Mouse (Mus musculus) heart, adult 2 months (tissue): Measurements from ENCODE around the gene Nthl1. TPM values are rescaled to one million over a fixed set of nuclear protein-coding genes. Genes with fewer than 3 reads are reported as not detected.
A peak's percentile ranks its signal among the peaks of the same experiment; 100 is the strongest.

Experiments used
- DNase-seq, 2 experiments: peaks; one replicate each; pipeline ENCODE4 v3.0.0; 2021
- H3K27ac ChIP-seq: fragments of 200-600 bp; 2 replicates; pipeline ENCODE4 v1.8.1; 2022
- H3K27me3 ChIP-seq: fragments of 200-500 bp; 2 replicates; pipeline ENCODE4 v1.6.1; 2012; ENCODE audit warnings: mild to moderate bottlenecking, low read length, inconsistent platforms, mixed read lengths; ENCODE audit not compliant: control insufficient read depth, insufficient read depth
- H3K36me3 ChIP-seq: fragments of 200-500 bp; 2 replicates; pipeline ENCODE4 v1.6.1; 2012; ENCODE audit warnings: low read length, inconsistent platforms; ENCODE audit not compliant: control insufficient read depth, insufficient read depth
- H3K4me1 ChIP-seq: fragments of 200-500 bp; 2 replicates; pipeline ENCODE4 v1.6.1; 2011; ENCODE audit warnings: low read length; ENCODE audit not compliant: control insufficient read depth, insufficient read depth
- H3K4me3 ChIP-seq: fragments of 200-600 bp; 2 replicates; pipeline ENCODE4 v1.8.1; 2022
- H3K79me2 ChIP-seq: fragments of 200-500 bp; replicated peaks from 2 replicates; pipeline ENCODE4 v1.6.1; 2012; ENCODE audit warnings: mild to moderate bottlenecking, inconsistent platforms, low read length, moderate library complexity, mixed read lengths; ENCODE audit not compliant: control insufficient read depth, insufficient read depth
- H3K9ac ChIP-seq: fragments of 200-500 bp; 2 replicates; pipeline ENCODE4 v1.6.1; 2012; ENCODE audit warnings: low read depth, mild to moderate bottlenecking, control low read depth, inconsistent platforms, low read length, mixed read lengths
- CTCF ChIP-seq: fragments of 200-600 bp; IDR thresholded peaks from 2 replicates; pipeline ENCODE4 v1.8.1; 2022; ENCODE audit warnings: antibody characterized with exemption, mild to moderate bottlenecking, moderate library complexity
- EP300 ChIP-seq: fragments of 200-500 bp; IDR thresholded peaks from 2 replicates; pipeline ENCODE4 v1.6.1; 2011; ENCODE audit warnings: low read depth, low read length, control low read depth; ENCODE audit not compliant: insufficient read depth
- POLR2A ChIP-seq: fragments of 200-500 bp; IDR thresholded peaks from 2 replicates; pipeline ENCODE4 v1.6.1; 2011; ENCODE audit warnings: mild to moderate bottlenecking, low read depth, low read length, control low read depth; ENCODE audit not compliant: insufficient read depth
- WGBS: fragments of 180-500 bp; shearing (Covaris S2); methylation state at CpG from one replicate; pipeline ENCODE4 v1.1.7; 2018; 5-methylcytosine and 5-hydroxymethylcytosine counted together
- intact Hi-C: fragments of 180-260 bp; cut with DNase I; formaldehyde crosslinking; loops from one replicate; pipeline ENCODE4 v1.15.1; 2025
- microRNA-seq, 2 experiments: library from miRNA; unstranded; fragments of <30 nt; microRNA quantifications; one replicate each; pipeline ENCODE4 v1.2.0; 2021
- polyA plus RNA-seq: library from polyadenylated mRNA; depleted of rRNA; stranded (reverse); fragments of >200 nt; gene quantifications from 2 replicates; pipeline ENCODE4 v1.2.3, GENCODE M21; 2012; rRNA removed
- total RNA-seq, 2 experiments: library from RNA; stranded (reverse); gene quantifications; 2 replicates each; pipeline ENCODE4 v1.2.3; 2021

Nthl1 gene
- total and polyA plus RNA-seq, 3 experiments, result 2.9 to 7.0 (median 3.4) TPM

GRCm38 (mm10) chr17:24676877-24677276, 44.4 kb downstream of the Nthl1 start:
- H3K36me3 ChIP-seq, result no peaks in the 10 kb centered on the region
- intact Hi-C loops, result loop anchor here (2.0 kb wide), 1 partner anchor 18 kb away; no protein-coding TSS in a partner anchor

GRCm38 (mm10) chr17:24677500-24678080, 45.1 kb downstream of the Nthl1 start:
- WGBS, result 92% methylated on average over 24 of the region's 24 CpGs
- no peaks in the 10 kb centered on the region for H3K36me3 ChIP-seq
- H3K79me2 ChIP-seq, result peaks cover 1% of the 10 kb centered on the region; the same call in 1 of the 2 replicates
- H3K9ac ChIP-seq, result no peak overlapping the region
- H3K27ac ChIP-seq, result no peak overlapping the region
- DNase-seq, result no peak
- intact Hi-C loops, result loop anchor here (2.0 kb wide), 1 partner anchor 17 kb away; no protein-coding TSS in a partner anchor
- TF ChIP-seq EP300 (no peak), CTCF (no peak), POLR2A (no peak)
- H3K4me3 ChIP-seq, result no peak overlapping the region
- peaks cover 3% of the 10 kb centered on the region for H3K4me1 ChIP-seq
- no peaks in the 10 kb centered on the region for H3K27me3 ChIP-seq

More at GRCm38 (mm10) chr17:24676877-24677276, 44.4 kb downstream of the Nthl1 start:
- DNase-seq, result no peak
- H3K79me2 ChIP-seq, result peaks cover 1% of the 10 kb centered on the region; the same call in 1 of the 2 replicates
- TF ChIP-seq POLR2A, result no peak
- TF ChIP-seq CTCF, result no peak
- no peak for TF ChIP-seq EP300
- H3K4me3 ChIP-seq, result no peak overlapping the region
- H3K4me1 ChIP-seq, result peaks cover 8% of the 10 kb centered on the region
- no peak overlapping the region for H3K9ac ChIP-seq
- WGBS, result 98% methylated on average over 5 of the region's 5 CpGs
- H3K27ac ChIP-seq, result no peak overlapping the region
- H3K27me3 ChIP-seq, result no peaks in the 10 kb centered on the region

GRCm38 (mm10) chr17:24686514-24686913, 54.0 kb downstream of the Nthl1 start:
- no peak for DNase-seq

GRCm38 (mm10) chr17:24687146-24687595, 54.7 kb downstream of the Nthl1 start:
- H3K9ac ChIP-seq, result peak overlapping the region; percentile 43
- TF ChIP-seq POLR2A, result no peak
- TF ChIP-seq EP300, result no peak
- no peak for TF ChIP-seq CTCF
- DNase-seq, result peak; percentile 58 to 68

More at GRCm38 (mm10) chr17:24686514-24686913, 54.0 kb downstream of the Nthl1 start:
- WGBS, result 43% methylated on average over 16 of the region's 16 CpGs
- H3K27ac ChIP-seq, result no peak overlapping the region
- H3K9ac ChIP-seq, result no peak overlapping the region
- H3K4me1 ChIP-seq, result no peaks in the 10 kb centered on the region
- no peaks in the 10 kb centered on the region for H3K36me3 ChIP-seq
- TF ChIP-seq CTCF, result no peak
- no peak for TF ChIP-seq POLR2A
- no peak for TF ChIP-seq EP300
- peaks cover 4% of the 10 kb centered on the region for H3K27me3 ChIP-seq
- H3K4me3 ChIP-seq, result no peak overlapping the region
- intact Hi-C loops, result no loop called here
- H3K79me2 ChIP-seq, result no peaks in the 10 kb centered on the region

DNA sequence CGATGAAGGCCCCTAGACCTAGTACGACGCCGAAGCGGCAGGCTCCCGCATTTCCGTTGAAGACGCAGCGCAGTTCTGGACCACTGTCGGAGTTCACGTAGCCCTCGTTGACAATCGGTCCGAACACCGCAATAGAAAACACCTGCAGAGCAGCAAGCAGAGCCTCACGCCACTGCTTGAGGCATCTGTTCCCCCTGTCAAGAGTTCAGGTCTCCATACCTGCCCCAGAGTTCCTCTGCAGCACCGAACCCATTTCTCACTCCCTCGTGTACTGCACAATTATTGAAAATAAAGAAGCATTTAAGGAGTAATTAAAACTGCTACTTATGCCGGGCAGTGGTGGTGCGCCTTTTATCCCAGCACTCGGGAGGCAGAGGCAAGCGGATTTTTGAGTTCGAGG, 55.1 kb downstream of the Nthl1 start:
- intact Hi-C loops, result no loop called here
- no peak for DNase-seq
- Histone ChIP-seq H3K4me3 (peak overlapping the region; percentile 33), H3K27me3 (peaks cover 4% of the 10 kb centered on the region), H3K36me3 (no peaks in the 10 kb centered on the region), H3K9ac (peak overlapping the region; percentile 43), H3K79me2 (no peaks in the 10 kb centered on the region), H3K27ac (no peak overlapping the region), H3K4me1 (no peaks in the 10 kb centered on the region)
- WGBS, result 23% methylated on average over 23 of the region's 23 CpGs
- TF ChIP-seq EP300 (no peak), POLR2A (no peak), CTCF (no peak)

More at GRCm38 (mm10) chr17:24687146-24687595, 54.7 kb downstream of the Nthl1 start:
- intact Hi-C loops, result no loop called here
- H3K4me1 ChIP-seq, result no peaks in the 10 kb centered on the region
- H3K4me3 ChIP-seq, result peak overlapping the region; percentile 33
- H3K79me2 ChIP-seq, result no peaks in the 10 kb centered on the region
- WGBS, result 2% methylated on average over 24 of the region's 25 CpGs
- H3K27ac ChIP-seq, result no peak overlapping the region
- H3K27me3 ChIP-seq, result peaks cover 4% of the 10 kb centered on the region
- H3K36me3 ChIP-seq, result no peaks in the 10 kb centered on the region

Small RNAs within 50 kb of the gene (microRNA-seq; reads per million reads assigned to microRNA genes)
- 0 to 1.2 reads per million in 2 experiments for gene Gm24589

Other genes starting within 250 kb of the Nthl1 start
- gene Rnps1, start 218.1 kb upstream of the Nthl1 start, total RNA-seq, result 10 to 100 TPM; 60.0 to 62.7 TPM
- gene Rnps1, start 218.1 kb upstream of the Nthl1 start, polyA plus RNA-seq, result 83.0 and 107 TPM in 2 replicates
- 100 to 1,000 TPM; 421 to 487 TPM for gene Eci1, start 206.0 kb upstream of the Nthl1 start, total RNA-seq
- 414 and 486 TPM in 2 replicates for gene Eci1, start 206.0 kb upstream of the Nthl1 start, polyA plus RNA-seq
- gene Dnase1l2, start 189.6 kb upstream of the Nthl1 start, total RNA-seq, result 1 to 10 TPM in 1 of 2 experiments, under 1 TPM in 1; 0.65 to 1.5 TPM
- gene Dnase1l2, start 189.6 kb upstream of the Nthl1 start, polyA plus RNA-seq, result 5.2 and 7.2 TPM in 2 replicates
- 10 to 100 TPM; 10.2 to 10.3 TPM for gene E4f1, start 162.4 kb upstream of the Nthl1 start, total RNA-seq
- gene E4f1, start 162.4 kb upstream of the Nthl1 start, polyA plus RNA-seq, result 43.6 and 43.7 TPM in 2 replicates
- 10 to 100 TPM; 35.7 to 44.5 TPM for gene Pgp, start 162.3 kb upstream of the Nthl1 start, total RNA-seq
- 39.1 and 46.4 TPM in 2 replicates for gene Pgp, start 162.3 kb upstream of the Nthl1 start, polyA plus RNA-seq
- not detected for gene Bricd5, start 158.8 kb upstream of the Nthl1 start, total RNA-seq
- gene Bricd5, start 158.8 kb upstream of the Nthl1 start, polyA plus RNA-seq, result not detected in 2 replicates
- 10 to 100 TPM in 1 of 2 experiments, 1 to 10 TPM in 1; 8.5 to 10.7 TPM for gene Mlst8, start 153.6 kb upstream of the Nthl1 start, total RNA-seq
- 28.1 and 42.0 TPM in 2 replicates for gene Mlst8, start 153.6 kb upstream of the Nthl1 start, polyA plus RNA-seq
- gene Caskin1, start 144.1 kb upstream of the Nthl1 start, total RNA-seq, result under 1 TPM; 0.16 to 0.55 TPM
- 0.23 and 0.45 TPM in 2 replicates for gene Caskin1, start 144.1 kb upstream of the Nthl1 start, polyA plus RNA-seq
- gene Traf7, start 104.7 kb upstream of the Nthl1 start, total RNA-seq, result 10 to 100 TPM; 41.9 to 46.5 TPM
- 93.4 and 109 TPM in 2 replicates for gene Traf7, start 104.7 kb upstream of the Nthl1 start, polyA plus RNA-seq
- gene Rab26, start 98.5 kb upstream of the Nthl1 start, total RNA-seq, result under 1 TPM in 1 of 2 experiments, not detected in 1; 0.39 TPM
- gene Rab26, start 98.5 kb upstream of the Nthl1 start, polyA plus RNA-seq, result 0.10 and 0.12 TPM in 2 replicates
- 10 to 100 TPM; 35.6 to 36.2 TPM for gene Pkd1, start 82.8 kb upstream of the Nthl1 start, total RNA-seq
- gene Pkd1, start 82.8 kb upstream of the Nthl1 start, polyA plus RNA-seq, result 48.5 and 59.9 TPM in 2 replicates
- gene Tsc2, start 50 bp upstream of the Nthl1 start, total RNA-seq, result 100 to 1,000 TPM; 104 to 110 TPM
- 178 and 194 TPM in 2 replicates for gene Tsc2, start 50 bp upstream of the Nthl1 start, polyA plus RNA-seq
- 100 to 1,000 TPM in 1 of 2 experiments, 10 to 100 TPM in 1; 100.0 to 110 TPM for gene Slc9a3r2, start 17.6 kb downstream of the Nthl1 start, total RNA-seq
- gene Slc9a3r2, start 17.6 kb downstream of the Nthl1 start, polyA plus RNA-seq, result 125 and 147 TPM in 2 replicates
- not detected for gene Npw, start 25.8 kb downstream of the Nthl1 start, total RNA-seq
- gene Npw, start 25.8 kb downstream of the Nthl1 start, polyA plus RNA-seq, result not detected in 2 replicates
- 10 to 100 TPM; 17.4 to 17.5 TPM for gene Zfp598, start 37.0 kb downstream of the Nthl1 start, total RNA-seq
- gene Zfp598, start 37.0 kb downstream of the Nthl1 start, polyA plus RNA-seq, result 28.1 and 29.9 TPM in 2 replicates
- gene Syngr3, start 57.3 kb downstream of the Nthl1 start, total RNA-seq, result under 1 TPM; 0.16 to 0.30 TPM
- 0.43 and 1.00 TPM in 2 replicates for gene Syngr3, start 57.3 kb downstream of the Nthl1 start, polyA plus RNA-seq
- 10 to 100 TPM; 20.3 to 21.5 TPM for gene Gfer, start 63.5 kb downstream of the Nthl1 start, total RNA-seq
- gene Gfer, start 63.5 kb downstream of the Nthl1 start, polyA plus RNA-seq, result 14.0 and 14.6 TPM in 2 replicates
- gene Noxo1, start 63.6 kb downstream of the Nthl1 start, total RNA-seq, result 1 to 10 TPM in 1 of 2 experiments, under 1 TPM in 1; 0.65 to 1.0 TPM
- 2.4 and 4.5 TPM in 2 replicates for gene Noxo1, start 63.6 kb downstream of the Nthl1 start, polyA plus RNA-seq
- gene Tbl3, start 75.0 kb downstream of the Nthl1 start, total RNA-seq, result 10 to 100 TPM; 17.4 to 19.4 TPM
- gene Tbl3, start 75.0 kb downstream of the Nthl1 start, polyA plus RNA-seq, result 34.2 and 39.2 TPM in 2 replicates
- gene Rnf151, start 85.4 kb downstream of the Nthl1 start, total RNA-seq, result not detected
- gene Rnf151, start 85.4 kb downstream of the Nthl1 start, polyA plus RNA-seq, result 0.15 and 0.68 TPM in 2 replicates
- 100 to 1,000 TPM; 675 to 722 TPM for gene Rps2, start 85.4 kb downstream of the Nthl1 start, total RNA-seq
- gene Rps2, start 85.4 kb downstream of the Nthl1 start, polyA plus RNA-seq, result 2,277 and 2,346 TPM in 2 replicates
- gene Ndufb10, start 91.8 kb downstream of the Nthl1 start, total RNA-seq, result 100 to 1,000 TPM; 916 to 992 TPM
- 1,269 and 1,412 TPM in 2 replicates for gene Ndufb10, start 91.8 kb downstream of the Nthl1 start, polyA plus RNA-seq
- 100 to 1,000 TPM; 386 to 472 TPM for gene Rpl3l, start 95.1 kb downstream of the Nthl1 start, total RNA-seq
- 213 and 215 TPM in 2 replicates for gene Rpl3l, start 95.1 kb downstream of the Nthl1 start, polyA plus RNA-seq
- 100 to 1,000 TPM; 154 to 178 TPM for gene Msrb1, start 104.0 kb downstream of the Nthl1 start, total RNA-seq
- gene Msrb1, start 104.0 kb downstream of the Nthl1 start, polyA plus RNA-seq, result 155 and 164 TPM in 2 replicates
- not detected for gene Hs3st6, start 120.3 kb downstream of the Nthl1 start, total RNA-seq
- 0.10 TPM in 1 of 2 replicates, not detected in the other for gene Hs3st6, start 120.3 kb downstream of the Nthl1 start, polyA plus RNA-seq
- under 1 TPM; 0.14 to 0.18 TPM for gene Meiob, start 171.6 kb downstream of the Nthl1 start, total RNA-seq
- gene Meiob, start 171.6 kb downstream of the Nthl1 start, polyA plus RNA-seq, result not detected in 2 replicates
- 10 to 100 TPM; 85.8 to 89.5 TPM for gene Hagh, start 207.5 kb downstream of the Nthl1 start, total RNA-seq
- 126 and 133 TPM in 2 replicates for gene Hagh, start 207.5 kb downstream of the Nthl1 start, polyA plus RNA-seq
- gene Fahd1, start 217.7 kb downstream of the Nthl1 start, total RNA-seq, result 10 to 100 TPM; 80.3 to 81.5 TPM
- 42.7 and 50.8 TPM in 2 replicates for gene Fahd1, start 217.7 kb downstream of the Nthl1 start, polyA plus RNA-seq
- gene Igfals, start 233.3 kb downstream of the Nthl1 start, total RNA-seq, result 10 to 100 TPM; 11.7 to 12.7 TPM
- 6.4 and 9.2 TPM in 2 replicates for gene Igfals, start 233.3 kb downstream of the Nthl1 start, polyA plus RNA-seq